Mouse (Mus musculus) thymus, postnatal 0 days (tissue): ENCODE data around the gene Ercc1. TPM values are rescaled to one million over a fixed set of nuclear protein-coding genes. Genes with fewer than 3 reads are reported as not detected.

ENCODE experiments used
- DNase-seq: peaks from one replicate; pipeline ENCODE4 v3.0.0-alpha.2; 2015; ENCODE audit warnings: low spot score
- polyA plus RNA-seq: library from polyadenylated mRNA; unstranded; fragments of >200 nt; fragmentation: Nextera tagmentation; extraction: Ambion mirVana; gene quantifications from 2 replicates; pipeline ENCODE4 v1.2.1, GENCODE M21; 2015

Gene Ercc1
- 59.6 and 67.1 TPM in 2 replicates for polyA plus RNA-seq

DNA sequence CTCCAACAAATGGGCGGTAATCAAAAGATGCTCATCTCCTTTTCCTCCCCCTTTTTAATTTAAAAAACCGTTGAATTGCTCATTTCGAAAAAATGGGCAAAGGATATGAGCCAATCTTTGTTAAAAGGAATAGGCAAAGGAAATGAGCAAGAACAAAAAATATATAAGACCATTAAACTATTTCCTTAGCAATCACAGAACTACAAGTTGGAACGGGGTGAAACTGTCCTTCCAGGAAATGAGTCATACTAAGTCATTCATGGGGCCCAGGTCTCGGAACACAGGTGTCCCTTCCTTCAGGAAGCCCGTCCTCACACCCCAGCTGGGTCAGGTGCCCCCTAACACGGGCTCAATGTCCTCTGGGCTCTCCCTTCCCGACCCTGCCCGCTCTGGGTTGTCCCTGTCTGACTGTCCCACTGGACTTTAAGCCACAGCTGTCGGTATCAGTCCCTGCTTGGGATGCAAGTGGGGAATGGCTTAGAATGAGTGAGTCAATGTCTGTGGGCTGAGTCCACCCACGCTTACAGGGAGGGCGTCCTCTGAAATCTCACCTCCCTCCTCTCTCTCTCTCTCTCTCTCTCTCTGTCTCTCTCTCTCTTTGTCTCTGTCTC is at the start of gene Ercc1:
TSS of gene Ercc1 (plus strand) at position 542 of the 611 bp plus-strand sequence.
- DNase-seq = no peak

DNA sequence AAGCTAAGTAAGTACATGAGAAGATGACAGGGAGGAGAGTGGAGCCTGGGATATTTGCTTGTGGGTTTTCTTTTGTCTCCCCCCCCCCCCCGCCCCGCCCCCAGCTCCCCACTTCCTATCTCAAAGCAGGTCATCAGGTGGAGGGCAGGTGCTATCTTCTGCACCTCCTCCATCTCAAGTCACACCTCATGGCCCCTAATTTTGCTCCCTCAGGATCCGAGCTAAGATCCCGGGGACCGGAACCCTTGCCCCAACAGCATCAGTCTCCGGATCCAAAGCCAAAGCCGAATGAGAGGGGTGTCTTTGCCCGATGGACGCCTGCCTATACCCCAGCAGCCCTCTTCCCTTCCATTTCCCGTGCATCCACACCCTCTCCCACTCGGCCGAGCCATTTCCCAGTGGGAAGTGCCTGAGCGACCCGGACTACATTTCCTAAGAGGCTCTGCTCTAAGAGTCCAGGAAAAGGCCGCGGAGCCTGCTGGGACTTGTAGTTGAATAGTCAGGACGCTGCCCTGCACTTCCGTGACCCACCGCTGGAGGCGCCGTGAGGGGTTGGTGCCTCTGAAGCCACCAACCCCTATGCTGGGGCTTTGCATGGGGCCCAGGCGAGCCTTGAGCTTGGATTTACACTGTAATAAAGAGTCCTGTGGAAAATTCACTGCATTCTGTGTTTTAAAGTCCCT is 48.9 kb upstream of the Ercc1 start:
- DNase-seq = peak; percentile 91

DNA sequence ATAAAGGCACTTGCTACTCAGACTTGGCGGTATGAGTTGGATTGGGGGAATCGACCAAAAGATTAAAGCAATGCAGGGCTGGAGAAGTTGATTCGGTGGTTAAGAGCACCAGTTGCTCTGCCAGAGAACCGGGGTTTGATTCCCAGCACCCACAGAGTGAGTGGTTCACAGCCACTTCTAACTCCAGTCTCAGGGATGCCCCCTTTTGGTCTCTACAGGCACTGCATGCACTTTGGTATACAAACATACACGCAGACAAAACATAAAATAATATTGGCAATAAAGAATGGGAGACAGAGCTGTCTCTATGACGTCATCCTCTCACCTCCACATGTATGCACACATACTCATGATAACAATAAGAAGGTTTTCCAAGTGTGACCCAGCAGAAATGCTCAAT is 47.5 kb upstream of the Ercc1 start:
- no peak for DNase-seq

DNA sequence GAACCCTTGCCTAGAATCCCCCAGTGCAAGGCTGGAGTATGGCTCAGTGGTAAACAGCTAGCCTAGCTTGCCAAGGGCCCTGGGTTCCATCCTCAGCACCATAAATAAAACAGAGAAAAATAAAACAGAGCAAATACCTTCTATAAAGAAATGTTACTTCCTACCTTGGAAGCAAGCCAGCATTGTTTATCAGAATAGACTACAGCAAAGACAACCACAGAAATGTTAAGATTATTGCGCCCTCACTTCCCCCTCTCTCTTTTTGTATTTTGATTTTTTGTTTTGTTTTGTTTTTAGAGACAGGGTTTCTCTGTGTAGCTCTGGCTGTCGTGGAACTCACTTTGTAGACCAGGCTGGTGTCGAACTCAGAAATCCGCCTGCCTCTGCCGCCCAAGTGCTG is 46.8 kb upstream of the Ercc1 start:
- no peak for DNase-seq

DNA sequence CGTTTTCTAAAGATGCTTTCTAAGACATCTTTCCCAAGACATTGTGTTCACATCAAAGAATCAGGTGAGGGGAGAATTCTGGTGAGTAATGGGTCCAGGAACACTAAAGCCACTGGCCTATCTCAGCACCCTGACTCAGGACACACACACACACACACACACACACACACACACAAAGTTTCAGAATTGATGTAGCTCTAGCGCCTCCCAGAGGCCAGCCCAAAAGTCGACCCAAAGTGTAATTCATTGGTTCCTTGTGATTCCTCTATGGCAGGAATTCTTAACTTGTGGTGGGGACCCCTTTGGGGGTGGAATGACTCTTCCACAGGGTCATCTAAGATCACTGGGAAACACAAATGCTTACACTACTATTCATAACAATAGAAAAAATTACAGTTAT is 45.4 kb upstream of the Ercc1 start:
- DNase-seq = no peak

DNA sequence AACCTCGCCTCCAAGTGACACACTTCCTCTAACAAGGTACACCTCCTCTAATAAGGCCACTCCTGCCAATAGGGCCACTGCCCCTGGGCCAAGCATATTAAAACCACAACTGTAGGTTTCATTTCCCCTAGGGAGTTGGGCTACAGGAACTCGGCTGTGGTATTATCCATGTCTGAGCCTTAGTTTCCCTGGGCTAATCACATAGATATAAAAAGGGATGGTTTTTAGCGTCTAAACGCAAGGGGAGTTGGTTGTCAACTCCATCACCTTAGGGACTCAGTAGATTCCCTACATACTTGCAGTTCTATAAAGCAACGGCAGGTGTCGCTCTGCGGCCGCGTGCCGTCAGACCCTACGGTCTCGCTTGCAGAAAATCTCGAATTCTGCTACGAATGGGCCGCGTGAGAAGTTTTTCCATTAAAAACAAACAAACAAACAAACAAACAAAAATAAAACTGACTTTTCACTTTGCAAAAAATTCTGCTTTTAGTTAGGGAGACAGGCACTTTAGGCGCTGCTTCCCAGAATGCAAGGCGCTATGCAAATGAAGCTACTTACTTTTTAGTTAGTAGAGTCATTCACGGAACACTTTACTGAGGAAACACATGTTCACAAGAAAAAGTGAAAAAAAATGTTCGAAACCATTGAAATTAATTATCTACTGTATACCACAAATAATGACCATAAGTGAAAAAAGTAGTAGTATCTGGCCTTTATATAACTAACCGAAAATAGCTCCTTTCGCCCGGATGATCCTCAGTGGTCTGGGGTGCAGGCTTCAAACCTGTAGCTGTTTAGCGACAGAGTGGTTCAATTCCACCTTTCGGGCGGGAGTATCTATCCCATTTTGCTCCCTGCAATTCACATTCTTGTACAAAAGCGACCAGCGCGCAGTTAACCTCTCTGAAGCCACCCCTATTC is 43.8 kb upstream of the Ercc1 start:
- peak; percentile 87 for DNase-seq

DNA sequence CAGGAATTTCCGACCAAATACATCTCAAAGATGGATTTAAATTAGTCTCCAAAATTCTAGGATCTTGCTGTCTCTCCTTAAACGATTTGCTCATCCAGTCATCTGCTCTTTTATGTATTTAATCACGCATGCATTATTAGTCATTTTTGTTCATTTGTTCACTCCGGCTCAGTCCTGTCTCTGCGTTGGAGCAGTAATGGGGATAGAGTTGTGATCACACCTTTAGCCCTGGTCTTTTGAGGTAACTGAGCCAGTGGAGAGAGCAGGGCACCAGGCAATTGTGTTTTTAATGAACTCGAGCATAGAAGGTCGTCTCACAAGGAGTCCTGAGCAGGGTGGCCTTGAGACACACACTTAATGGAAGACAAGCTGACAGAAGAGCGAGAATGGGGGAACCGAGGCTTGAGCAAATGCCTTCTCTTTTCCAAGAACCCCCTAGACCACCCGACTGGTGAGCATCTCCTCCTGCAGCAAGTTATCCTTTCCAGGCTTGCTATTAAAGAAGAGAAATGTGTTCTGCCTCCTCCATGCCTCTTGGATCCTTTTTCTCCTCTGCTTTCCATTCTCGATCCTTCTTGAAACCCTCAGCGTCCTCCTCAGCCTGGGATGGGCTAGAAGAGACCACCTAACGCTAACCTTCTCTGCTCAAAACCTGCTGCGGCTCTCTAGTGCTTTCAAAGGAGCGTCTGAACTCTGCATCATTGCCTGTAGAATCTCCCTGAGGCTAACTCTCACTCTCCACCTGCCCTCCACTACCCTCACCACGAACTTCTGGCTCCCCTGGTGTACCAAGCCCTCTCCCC is 42.9 kb upstream of the Ercc1 start:
- DNase-seq = no peak

DNA sequence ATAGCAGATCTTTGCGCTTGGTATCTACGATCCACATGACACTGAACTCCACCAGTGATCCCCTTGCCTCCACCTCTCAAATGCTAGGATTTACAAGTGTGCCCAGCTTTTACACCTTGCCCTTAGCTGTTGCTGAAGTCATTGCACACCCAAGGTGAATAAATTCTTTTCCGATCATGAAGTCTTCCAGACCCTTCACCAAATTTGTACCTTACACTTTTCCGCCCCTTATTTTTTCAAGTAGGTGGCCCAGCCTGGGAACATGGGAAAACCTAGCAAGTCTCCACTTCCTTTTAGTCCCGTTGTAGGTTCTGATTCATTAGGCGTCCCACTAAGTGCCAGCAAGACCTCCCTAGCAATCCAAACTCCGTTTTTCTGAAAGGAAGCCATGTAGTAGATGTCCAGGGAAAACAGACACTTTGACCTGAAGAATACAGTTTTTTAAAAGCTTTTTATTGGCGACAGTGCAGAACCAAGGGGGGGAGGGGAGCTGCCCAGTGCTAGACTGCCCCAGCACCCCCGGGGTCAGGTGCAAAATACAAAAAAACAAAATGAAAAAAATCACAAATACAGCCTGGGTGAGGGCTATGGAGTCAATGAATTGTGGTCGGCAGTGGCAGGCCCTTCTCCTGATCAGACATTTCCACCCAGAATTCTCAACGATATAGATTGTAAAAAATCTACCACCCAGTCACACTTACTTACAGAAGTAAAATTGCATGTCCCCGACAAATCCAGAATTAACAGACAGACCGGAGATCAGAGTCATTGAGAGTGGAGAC is 42.1 kb upstream of the Ercc1 start:
- no peak for DNase-seq

DNA sequence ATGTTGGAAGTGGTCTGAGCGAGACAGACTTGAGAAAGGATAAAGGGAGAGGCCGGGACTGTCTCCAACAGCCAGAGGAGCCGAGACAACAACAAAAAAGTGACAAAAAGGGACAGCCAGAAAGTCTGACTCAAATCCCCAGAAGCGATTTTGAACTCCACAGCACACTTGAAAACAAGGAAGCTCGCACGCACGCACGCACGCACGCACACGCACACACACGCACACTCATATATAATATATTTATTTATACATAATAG is 41.6 kb upstream of the Ercc1 start:
- no peak for DNase-seq

DNA sequence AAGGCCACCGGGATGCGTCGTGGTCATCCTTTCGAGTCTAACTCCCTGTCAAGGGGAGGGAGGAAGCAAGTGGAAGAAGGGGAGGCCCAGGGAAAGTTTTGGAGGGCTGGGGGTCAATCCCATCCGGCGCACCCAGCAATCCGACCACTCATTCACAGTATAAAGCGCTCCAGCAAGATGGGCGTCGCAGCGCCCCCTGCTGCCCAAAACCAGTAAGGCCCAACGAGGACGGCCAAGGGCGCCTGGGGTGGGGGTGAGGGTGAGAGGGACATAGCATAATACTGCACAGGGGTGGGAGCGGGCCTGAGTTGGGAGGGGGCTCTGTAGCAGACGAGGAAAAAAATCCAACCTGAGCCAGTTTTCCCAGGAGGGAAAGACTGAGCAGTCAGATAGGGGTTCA is 40.8 kb upstream of the Ercc1 start:
- peak; percentile 78 for DNase-seq

DNA sequence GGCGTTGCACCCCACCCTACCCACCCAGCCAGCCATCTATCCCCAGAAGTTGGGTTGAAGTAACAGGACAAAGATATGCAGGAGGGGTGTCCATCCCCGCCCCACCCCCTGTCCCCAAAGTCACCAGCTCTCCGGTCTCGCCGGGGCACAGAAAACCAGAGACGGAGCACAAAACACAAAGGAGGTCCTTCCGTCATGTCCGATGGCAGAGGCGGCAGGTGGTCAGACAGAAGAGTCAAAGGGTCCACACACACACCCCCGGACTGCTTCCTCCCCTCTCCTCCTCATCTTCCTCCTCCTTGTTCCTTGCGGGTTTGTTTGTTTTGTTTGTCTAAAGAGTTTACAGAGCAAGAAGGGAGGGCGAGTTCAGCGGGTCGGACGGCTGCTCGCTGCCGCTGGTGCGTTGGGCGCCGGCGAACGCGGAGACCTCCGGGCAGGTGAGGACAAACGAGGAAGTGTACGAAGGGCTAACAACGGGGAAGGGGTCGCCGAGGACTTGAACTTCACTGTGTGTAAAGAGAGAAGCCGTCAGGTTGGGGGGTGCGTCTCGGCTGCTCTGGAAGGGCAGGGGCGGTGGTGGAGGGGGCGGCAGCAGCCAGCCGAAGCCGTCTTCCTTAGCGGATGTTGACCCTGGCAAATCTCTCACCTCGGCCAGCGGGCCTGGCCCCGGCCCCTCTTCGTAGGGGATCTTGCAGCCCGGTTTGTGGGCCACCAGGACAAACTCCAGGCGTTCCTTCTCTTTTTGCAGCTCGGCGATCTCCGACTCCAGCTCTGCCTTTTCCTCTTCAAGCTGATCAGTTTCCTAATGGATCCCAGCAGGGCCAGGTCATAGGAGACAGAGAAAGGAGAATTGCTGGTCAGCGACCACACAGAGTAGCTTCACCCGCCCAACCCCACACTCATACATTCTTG is 39.8 kb upstream of the Ercc1 start:
- no peak for DNase-seq

DNA sequence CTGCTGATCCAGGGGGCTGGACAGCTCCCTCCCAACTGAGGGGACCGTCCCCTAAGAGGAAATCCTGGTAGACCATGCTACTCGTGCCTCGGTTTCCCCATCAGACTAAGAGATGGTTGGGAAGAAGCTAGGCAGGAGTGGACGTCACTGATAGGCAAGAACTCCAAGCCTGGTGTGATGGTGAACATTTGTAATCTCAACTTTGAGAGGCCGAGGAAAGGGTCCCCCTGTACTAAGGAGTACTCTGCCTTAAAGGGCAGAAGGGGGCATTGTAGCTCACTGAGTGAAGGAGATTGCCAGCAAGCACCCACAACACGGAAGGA is 39.2 kb upstream of the Ercc1 start:
- DNase-seq = no peak

DNA sequence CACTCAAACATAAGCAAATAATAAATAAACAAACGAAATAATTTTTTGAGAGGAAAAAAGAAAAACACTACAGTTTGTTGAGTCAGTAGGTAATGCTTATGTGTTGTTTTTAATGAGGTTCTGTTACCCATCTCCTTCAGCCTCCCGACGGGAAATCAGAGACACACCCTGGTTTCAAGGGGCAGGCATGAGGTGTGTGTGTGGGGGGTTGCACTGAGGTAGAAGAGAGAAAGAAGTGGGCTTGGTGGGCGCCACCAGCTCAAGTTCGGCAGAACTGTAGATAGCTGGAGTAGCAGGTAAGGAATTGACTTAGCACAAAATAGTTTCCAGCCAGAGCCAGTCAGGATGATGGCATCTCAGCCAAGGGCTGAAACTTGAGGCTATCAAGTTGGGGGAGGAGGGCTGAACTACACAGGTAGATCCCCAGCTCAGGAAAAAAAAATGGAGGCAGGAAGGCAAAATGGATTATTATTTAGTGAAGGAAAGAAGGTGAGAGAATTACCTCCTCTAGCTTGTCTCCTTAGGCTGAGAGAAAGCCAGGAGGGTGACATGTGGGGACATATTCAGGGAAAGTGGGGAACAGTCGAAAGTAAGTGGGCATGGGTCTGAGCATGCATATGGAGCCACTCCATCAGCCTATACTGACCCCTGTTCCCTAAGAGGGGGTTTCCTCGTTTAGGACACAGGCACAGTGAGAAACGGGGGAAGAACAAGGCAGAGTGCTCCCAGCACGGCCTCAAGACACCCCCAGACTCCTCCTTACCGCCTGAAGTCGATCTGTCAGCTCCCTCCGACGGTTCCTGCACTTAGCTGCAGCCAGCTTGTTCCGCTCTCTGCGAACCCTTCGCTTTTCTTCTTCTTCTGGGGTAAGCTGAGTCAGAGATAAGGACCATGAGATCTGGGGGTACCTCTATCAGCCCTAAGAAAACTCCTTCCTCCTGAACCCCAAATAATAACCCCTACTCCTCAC is 38.5 kb upstream of the Ercc1 start:
- DNase-seq = no peak

DNA sequence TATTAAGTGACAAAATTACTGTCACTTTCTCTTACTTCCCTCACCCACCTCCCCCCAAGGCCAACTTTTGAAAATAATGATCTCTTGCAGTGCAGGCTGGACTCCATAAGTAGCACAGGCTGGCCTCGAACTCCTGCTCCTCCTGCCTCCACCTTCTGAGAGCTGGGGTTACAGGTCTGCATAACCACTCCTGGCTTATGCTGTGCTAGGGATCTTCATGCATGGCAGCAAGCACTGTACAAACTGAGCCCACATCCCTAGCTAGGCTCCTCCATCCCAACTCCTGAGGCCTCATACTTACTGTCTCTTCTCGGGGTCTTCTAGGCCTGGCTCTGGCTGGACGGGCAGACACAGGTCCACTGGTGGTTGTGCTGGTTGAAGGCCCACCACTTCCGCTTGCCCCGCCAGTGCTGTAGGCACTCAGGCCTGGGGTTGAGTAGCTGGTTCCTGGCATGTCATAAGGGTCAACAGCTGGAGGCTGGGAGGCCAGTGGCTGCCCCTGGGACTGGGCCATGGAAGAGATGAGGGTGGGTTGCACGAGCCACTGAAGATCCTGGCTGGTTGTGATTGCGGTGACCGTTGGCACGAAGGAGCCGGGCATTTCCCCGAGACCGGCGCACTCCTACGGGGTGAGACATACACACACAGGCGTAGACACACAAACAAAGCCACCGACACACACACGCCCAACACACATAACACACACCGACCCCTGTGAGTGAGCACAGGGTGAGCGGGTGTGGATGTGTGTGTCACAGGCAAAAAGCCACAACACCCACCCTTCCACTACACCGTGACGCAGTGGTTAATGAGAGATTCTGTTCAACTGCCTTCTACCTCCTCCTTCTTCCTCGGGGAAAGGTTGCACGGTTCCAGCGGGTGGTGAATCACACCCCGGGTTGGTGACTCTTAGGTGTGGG is 37.5 kb upstream of the Ercc1 start:
- DNase-seq = no peak

DNA sequence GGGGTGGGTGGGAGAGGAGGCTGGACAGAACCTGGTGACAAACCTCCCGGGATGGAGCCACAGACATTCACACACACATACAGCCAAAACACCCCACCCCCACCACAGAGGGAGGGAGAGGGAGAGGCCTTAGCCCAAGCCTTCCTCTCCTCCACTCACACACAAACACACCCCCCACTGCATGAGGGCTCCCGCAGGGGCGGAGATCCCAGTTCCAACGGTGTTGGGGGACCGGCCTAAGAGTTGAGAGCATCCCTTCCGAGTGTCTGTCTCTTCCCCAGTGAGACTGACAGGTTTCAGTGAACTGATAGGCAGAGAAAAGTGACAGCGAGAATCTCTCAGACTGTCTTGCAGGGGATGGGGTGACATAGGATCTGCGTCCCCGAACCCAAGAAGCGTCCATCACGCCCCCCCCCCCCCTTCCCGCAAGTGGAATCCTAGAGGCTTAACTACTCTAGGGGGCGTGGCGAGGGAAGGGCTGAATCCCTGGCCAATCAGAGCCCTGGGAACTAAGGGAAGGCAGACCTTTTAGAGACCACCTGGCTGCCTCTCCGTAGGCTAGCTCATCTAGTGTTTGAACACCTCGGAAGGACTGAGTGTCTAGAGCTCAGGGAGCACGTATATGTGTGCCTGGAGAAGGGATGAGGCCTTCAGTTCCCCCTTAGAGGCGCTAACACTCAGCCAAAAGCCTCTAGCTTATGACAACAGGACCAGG is 36.7 kb upstream of the Ercc1 start:
- peak; percentile 68 for DNase-seq

DNA sequence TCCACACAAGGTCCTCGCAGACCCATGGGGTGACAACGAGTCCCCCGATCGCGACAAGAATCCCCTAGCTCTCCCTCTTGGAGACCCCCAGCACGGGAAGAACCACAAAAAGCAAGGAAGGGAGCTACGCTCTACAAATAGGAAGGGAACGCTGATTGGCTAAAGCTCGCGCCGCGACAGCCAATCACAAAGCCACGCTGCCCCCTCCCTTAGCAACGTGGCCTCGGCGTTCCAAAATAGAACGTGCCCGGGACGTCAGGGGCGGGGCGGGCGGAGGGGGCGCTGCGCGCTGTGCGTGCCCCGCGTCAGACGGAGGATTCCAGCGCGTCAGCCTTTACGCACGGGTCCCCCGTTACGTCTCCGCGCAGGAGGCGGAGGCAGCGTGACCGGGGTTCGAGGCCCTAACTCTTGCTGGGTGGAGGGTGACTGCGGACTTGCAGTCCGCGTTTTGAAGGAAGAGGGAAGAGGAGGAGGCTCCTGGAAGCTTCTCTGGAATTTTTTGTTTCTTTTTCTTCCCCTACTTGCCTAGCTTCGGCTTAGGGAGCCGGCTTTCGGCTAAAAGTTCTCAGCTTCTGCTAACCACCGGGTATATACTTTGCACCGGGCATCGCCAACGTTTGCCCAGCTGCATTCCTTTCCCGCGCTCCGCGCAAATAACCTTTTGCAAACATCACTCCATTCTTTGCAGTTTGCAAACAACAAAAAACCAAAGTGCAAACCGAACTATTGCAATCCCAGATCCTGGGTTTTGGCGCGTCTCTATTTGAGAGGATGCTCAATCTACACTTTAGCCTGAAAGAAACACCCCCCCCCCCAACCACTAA is 35.9 kb upstream of the Ercc1 start:
- peak; percentile 95 for DNase-seq
